Mouse (Mus musculus) midbrain, postnatal 0 days (tissue): ENCODE results near the gene Ppargc1a. TPM values are rescaled to one million over a fixed set of nuclear protein-coding genes. Genes with fewer than 3 reads are reported as not detected.

Source experiments
- ATAC-seq: fragments of 200-750 bp; cut with Nextera tagmentation; 2 replicates; pipeline ENCODE4 v1.8.0; 2017; ENCODE audit warnings: moderate number of reproducible peaks, mild to moderate bottlenecking, moderate TSS enrichment, moderate library complexity; ENCODE audit not compliant: low FRiP score
- DNase-seq: peaks from one replicate; pipeline ENCODE4 v3.0.0-alpha.2; 2015; ENCODE audit warnings: low spot score
- H3K27ac ChIP-seq: fragments of 300-500 bp; sonication (generic); 2 replicates; pipeline ENCODE4 v1.5.1; 2014; ENCODE audit warnings: low read depth, mild to moderate bottlenecking, low read length, mixed read lengths
- H3K27me3 ChIP-seq: fragments of 300-500 bp; sonication (generic); 2 replicates; pipeline ENCODE4 v1.6.1; 2014; ENCODE audit warnings: low read length, control low read depth, mixed read lengths; ENCODE audit not compliant: insufficient read depth
- H3K36me3 ChIP-seq: fragments of 300-500 bp; sonication (generic); 2 replicates; pipeline ENCODE4 v1.6.1; 2014; ENCODE audit warnings: low read length, control low read depth, mixed read lengths; ENCODE audit not compliant: insufficient read depth
- H3K4me1 ChIP-seq: fragments of 300-500 bp; sonication (generic); 2 replicates; pipeline ENCODE4 v1.6.1; 2014; ENCODE audit warnings: mild to moderate bottlenecking, control low read depth, antibody characterized with exemption, low read length, mixed read lengths; ENCODE audit not compliant: insufficient read depth
- H3K4me2 ChIP-seq: fragments of 300-500 bp; sonication (generic); 2 replicates; pipeline ENCODE4 v1.6.1; 2014; ENCODE audit warnings: low read depth, mild to moderate bottlenecking, low read length, mixed read lengths; ENCODE audit not compliant: poor library complexity, severe bottlenecking
- H3K4me3 ChIP-seq: fragments of 300-500 bp; sonication (generic); 2 replicates; pipeline ENCODE4 v1.5.1; 2014; ENCODE audit warnings: low read depth, mild to moderate bottlenecking, low read length, moderate library complexity
- H3K9ac ChIP-seq: fragments of 300-500 bp; sonication (generic); replicated peaks from 2 replicates; pipeline ENCODE4 v1.6.1; 2014; ENCODE audit warnings: mild to moderate bottlenecking, low read length, moderate library complexity, mixed read lengths; ENCODE audit not compliant: poor library complexity, severe bottlenecking
- H3K9me3 ChIP-seq: fragments of 300-500 bp; sonication (generic); 2 replicates; pipeline ENCODE4 v1.6.1; 2016; ENCODE audit warnings: low read length, control low read depth
- CTCF ChIP-seq: IDR thresholded peaks from 2 replicates; pipeline ENCODE4 v1.5.1; 2016; ENCODE audit warnings: antibody characterized with exemption, mild to moderate bottlenecking
- WGBS: fragments of 180-500 bp; shearing (Covaris S2); extraction: QIAGEN DNeasy Blood & Tissue Kit; methylation state at CpG from one replicate; pipeline ENCODE4 v1.1.7; 2014; 5-methylcytosine and 5-hydroxymethylcytosine counted together
- polyA plus RNA-seq: library from polyadenylated mRNA; unstranded; fragments of >200 nt; fragmentation: Nextera tagmentation; extraction: Ambion mirVana; gene quantifications from 2 replicates; pipeline ENCODE4 v1.2.1, GENCODE M21; 2015
- total RNA-seq: library from RNA; depleted of rRNA; stranded (reverse); fragments of >200 nt; gene quantifications from 2 replicates; pipeline ENCODE4 v1.2.3, GENCODE M21; 2014

Gene Ppargc1a
- total and polyA plus RNA-seq, 2 experiments from 2014 or later, result 15.7 to 17.9 TPM

GRCm38 (mm10) chr5:51483768-51484167 lies 83.8 kb downstream of the Ppargc1a start:
- ATAC-seq (no peak), DNase-seq (no peak)
- 74% methylated on average over 1 of the region's 1 CpGs for WGBS
- Histone ChIP-seq H3K4me3 (no peak overlapping the region), H3K27ac (no peak overlapping the region), H3K4me2 (no peak overlapping the region), H3K27me3 (no peaks in the 10 kb centered on the region), H3K36me3 (no peaks in the 10 kb centered on the region), H3K9ac (no peak overlapping the region), H3K9me3 (no peaks in the 10 kb centered on the region), H3K4me1 (no peaks in the 10 kb centered on the region)
- TF ChIP-seq CTCF, result no peak

GRCm38 (mm10) chr5:51479859-51480258 lies 87.7 kb downstream of the Ppargc1a start:
- Histone ChIP-seq H3K9ac (no peak overlapping the region), H3K27me3 (no peaks in the 10 kb centered on the region), H3K4me1 (no peaks in the 10 kb centered on the region), H3K4me2 (no peak overlapping the region), H3K4me3 (no peak overlapping the region), H3K9me3 (no peaks in the 10 kb centered on the region), H3K27ac (no peak overlapping the region), H3K36me3 (no peaks in the 10 kb centered on the region)
- no peak for DNase-seq
- no peak for ATAC-seq
- TF ChIP-seq CTCF, result no peak

- Histone ChIP-seq H3K4me1 (no peaks in the 10 kb centered on the region), H3K27ac (no peak overlapping the region), H3K9ac (no peak overlapping the region), H3K4me3 (no peak overlapping the region), H3K36me3 (no peaks in the 10 kb centered on the region), H3K9me3 (no peaks in the 10 kb centered on the region), H3K4me2 (no peak overlapping the region), H3K27me3 (no peaks in the 10 kb centered on the region)
- no peak for DNase-seq
- TF ChIP-seq CTCF, result no peak
- ATAC-seq, result no peak
- WGBS, result 77% methylated on average over 2 of the region's 2 CpGs
Observed at GRCm38 (mm10) chr5:51479456-51479855, 88.1 kb downstream of the Ppargc1a start.

GRCm38 (mm10) chr5:51478319-51478994 lies 89.1 kb downstream of the Ppargc1a start:
- Histone ChIP-seq H3K9ac (no peak overlapping the region), H3K27me3 (no peaks in the 10 kb centered on the region), H3K4me1 (no peaks in the 10 kb centered on the region), H3K9me3 (no peaks in the 10 kb centered on the region), H3K36me3 (no peaks in the 10 kb centered on the region), H3K4me3 (no peak overlapping the region), H3K4me2 (no peak overlapping the region), H3K27ac (no peak overlapping the region)
- TF ChIP-seq CTCF, result no peak
- ATAC-seq, result no peak
- no peak for DNase-seq
- 38% methylated on average over 7 of the region's 7 CpGs for WGBS

GRCm38 (mm10) chr5:51477140-51477539 lies 90.4 kb downstream of the Ppargc1a start:
- WGBS, result 84% methylated on average over 3 of the region's 3 CpGs
- Histone ChIP-seq H3K9ac (no peak overlapping the region), H3K4me1 (no peaks in the 10 kb centered on the region), H3K4me3 (no peak overlapping the region), H3K9me3 (no peaks in the 10 kb centered on the region), H3K36me3 (no peaks in the 10 kb centered on the region; the same call in 1 of the 2 replicates), H3K4me2 (no peak overlapping the region), H3K27ac (no peak overlapping the region), H3K27me3 (no peaks in the 10 kb centered on the region)
- no peak for ATAC-seq
- no peak for TF ChIP-seq CTCF
- no peak for DNase-seq

GRCm38 (mm10) chr5:51475034-51475541 lies 92.4 kb downstream of the Ppargc1a start:
- Histone ChIP-seq H3K4me1 (no peaks in the 10 kb centered on the region), H3K27ac (no peak overlapping the region), H3K36me3 (no peaks in the 10 kb centered on the region; the same call in 1 of the 2 replicates), H3K27me3 (no peaks in the 10 kb centered on the region), H3K4me2 (no peak overlapping the region), H3K4me3 (no peak overlapping the region), H3K9me3 (no peaks in the 10 kb centered on the region), H3K9ac (no peak overlapping the region)
- no peak for TF ChIP-seq CTCF
- DNase-seq, result no peak
- no peak for ATAC-seq
- 52% methylated on average over 4 of the region's 4 CpGs for WGBS
